Mouse (Mus musculus): ENCODE measurements around the gene Ccser1. TPM values are rescaled to one million over a fixed set of nuclear protein-coding genes. Genes with fewer than 3 reads are reported as not detected.

The Ccser1 gene
- 14.3 and 14.5 TPM in 2 replicates for polyA plus RNA-seq (2012; rRNA removed)

GRCm38 (mm10) chr6:61179949-61180755 is at the start of gene Ccser1:
Gene Ccser1 (plus strand): TSS chr6:61180324.

Data from central nervous system, embryonic 18 days (tissue).